Mouse (Mus musculus): ENCODE measurements around the gene Wdr54. TPM values are rescaled to one million over a fixed set of nuclear protein-coding genes. Genes with fewer than 3 reads are reported as not detected.

Gene Wdr54
- polyA plus RNA-seq (2015; fragmentation: Nextera tagmentation; extraction: Ambion mirVana): 0.35 and 0.59 TPM in 2 replicates

GRCm38 (mm10) chr6:83156259-83156684 lies at the start of gene Wdr54, which contains the start of gene 1700003E16Rik:
Gene Wdr54, minus strand, starts transcription at chr6:83156397.
Gene 1700003E16Rik, plus strand, starts transcription at chr6:83156404.
- Histone ChIP-seq H3K4me3 (replicated peaks) (peak within 1 kb of the TSS; percentile 52), H3K27ac (replicated peaks) (no peak within 1 kb of the TSS), H3K36me3 (replicated peaks) (no peaks in the 10 kb centered on the region), H3K9ac (no peak within 1 kb of the TSS), H3K9me3 (replicated peaks) (no peaks in the 10 kb centered on the region), H3K4me1 (replicated peaks) (peaks cover 8% of the 10 kb centered on the region; the same call in 1 of the 2 replicates), H3K27me3 (peaks cover 66% of the 10 kb centered on the region), H3K4me2 (peak within 1 kb of the TSS; percentile 84)
- ATAC-seq (ENCODE audit: insufficient read depth): no peak
- 2% methylated on average over 32 of the region's 32 CpGs for WGBS (ENCODE audit: insufficient replicate concordance)

- Histone ChIP-seq H3K36me3 (replicated peaks) (no peaks in the 10 kb centered on the region), H3K9ac (no peak overlapping the region)
Measured at GRCm38 (mm10) chr6:83205851-83206250, 49.7 kb upstream of the Wdr54 start.

GRCm38 (mm10) chr6:83203320-83203719 lies 47.1 kb upstream of the Wdr54 start:
- Histone ChIP-seq H3K9me3 (replicated peaks) (no peaks in the 10 kb centered on the region), H3K4me1 (replicated peaks) (no peaks in the 10 kb centered on the region), H3K36me3 (replicated peaks) (peaks cover 12% of the 10 kb centered on the region), H3K9ac (no peak overlapping the region), H3K27me3 (no peaks in the 10 kb centered on the region), H3K4me2 (no peak overlapping the region), H3K4me3 (replicated peaks) (no peak overlapping the region), H3K27ac (replicated peaks) (no peak overlapping the region)
- WGBS (ENCODE audit: insufficient replicate concordance): 66% methylated on average over 4 of the region's 4 CpGs
- no peak for ATAC-seq (ENCODE audit: insufficient read depth)

More at GRCm38 (mm10) chr6:83205851-83206250, 49.7 kb upstream of the Wdr54 start:
- Histone ChIP-seq H3K4me3 (replicated peaks) (no peak overlapping the region), H3K4me2 (no peak overlapping the region), H3K27me3 (0 out of 2 replicates have a peak, but pooled peaks cover 4% of the 10 kb centered on the region), H3K9me3 (replicated peaks) (no peaks in the 10 kb centered on the region), H3K27ac (replicated peaks) (no peak overlapping the region), H3K4me1 (replicated peaks) (no peaks in the 10 kb centered on the region)
- ATAC-seq (ENCODE audit: insufficient read depth): no peak
- 75% methylated on average over 3 of the region's 3 CpGs for WGBS (ENCODE audit: insufficient replicate concordance)

DNA sequence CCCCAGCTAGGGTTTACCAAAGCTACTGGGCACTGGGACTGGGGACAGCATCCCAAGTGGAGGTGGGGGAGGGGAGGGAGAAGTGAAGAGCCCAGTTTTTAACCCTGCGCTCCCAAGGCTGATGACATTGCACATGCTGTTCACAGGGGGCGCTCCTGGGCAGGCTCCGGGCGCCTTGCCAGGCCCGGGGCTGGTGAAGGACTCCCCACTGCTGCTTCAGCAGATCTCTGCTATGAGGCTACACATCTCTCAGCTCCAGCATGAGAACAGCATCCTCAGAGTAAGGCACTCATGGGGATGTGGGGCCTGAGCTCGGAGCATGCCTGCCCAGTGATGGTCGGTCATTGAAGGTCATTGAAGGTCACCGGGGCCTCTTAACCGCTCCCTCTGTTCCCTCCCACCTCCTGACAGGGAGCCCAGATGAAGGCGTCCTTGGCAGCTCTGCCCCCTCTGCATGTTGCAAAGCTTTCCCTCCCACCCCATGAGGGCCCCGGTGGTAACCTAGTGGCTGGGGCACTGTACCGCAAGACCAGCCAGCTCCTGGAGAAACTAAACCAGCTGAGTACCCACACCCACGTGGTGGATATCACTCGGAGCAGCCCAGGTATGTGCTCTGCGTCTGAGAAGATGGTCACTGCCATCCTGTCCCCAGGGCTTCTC lies 41.3 kb upstream of the Wdr54 start:
- H3K4me2 ChIP-seq: no peak overlapping the region
- H3K4me1 ChIP-seq (replicated peaks): no peaks in the 10 kb centered on the region
- no peak overlapping the region for H3K4me3 ChIP-seq (replicated peaks)
- peaks cover 67% of the 10 kb centered on the region for H3K36me3 ChIP-seq (replicated peaks)
- no peak overlapping the region for H3K27ac ChIP-seq (replicated peaks)
- no peak for ATAC-seq (ENCODE audit: insufficient read depth)
- no peaks in the 10 kb centered on the region for H3K27me3 ChIP-seq
- WGBS (ENCODE audit: insufficient replicate concordance): 73% methylated on average over 15 of the region's 15 CpGs
- H3K9me3 ChIP-seq (replicated peaks): no peaks in the 10 kb centered on the region
- no peak overlapping the region for H3K9ac ChIP-seq

- Histone ChIP-seq H3K9me3 (replicated peaks) (no peaks in the 10 kb centered on the region), H3K4me1 (replicated peaks) (0 out of 2 replicates have a peak, but pooled peaks cover under 1% of the 10 kb centered on the region), H3K4me3 (replicated peaks) (no peak overlapping the region), H3K27ac (replicated peaks) (no peak overlapping the region), H3K4me2 (no peak overlapping the region), H3K27me3 (no peaks in the 10 kb centered on the region), H3K36me3 (replicated peaks) (peaks cover 94% of the 10 kb centered on the region), H3K9ac (no peak overlapping the region)
- 72% methylated on average over 7 of the region's 7 CpGs for WGBS (ENCODE audit: insufficient replicate concordance)
- ATAC-seq (ENCODE audit: insufficient read depth): no peak
Measured at GRCm38 (mm10) chr6:83193571-83193970, 37.4 kb upstream of the Wdr54 start.

GRCm38 (mm10) chr6:83186946-83187345 lies 30.7 kb upstream of the Wdr54 start:
- ATAC-seq (ENCODE audit: insufficient read depth): no peak
- H3K4me2 ChIP-seq: no peak overlapping the region
- peaks cover 12% of the 10 kb centered on the region for H3K4me1 ChIP-seq (replicated peaks)
- peaks cover 61% of the 10 kb centered on the region for H3K36me3 ChIP-seq (replicated peaks)
- H3K9me3 ChIP-seq (replicated peaks): no peaks in the 10 kb centered on the region
- H3K4me3 ChIP-seq (replicated peaks): no peak overlapping the region
- no peak overlapping the region for H3K9ac ChIP-seq
- no peaks in the 10 kb centered on the region for H3K27me3 ChIP-seq
- WGBS (ENCODE audit: insufficient replicate concordance): 53% methylated on average over 2 of the region's 2 CpGs
- no peak overlapping the region for H3K27ac ChIP-seq (replicated peaks)

- Histone ChIP-seq H3K9ac (no peak overlapping the region), H3K36me3 (replicated peaks) (peaks cover 54% of the 10 kb centered on the region), H3K27me3 (no peaks in the 10 kb centered on the region), H3K9me3 (replicated peaks) (no peaks in the 10 kb centered on the region), H3K27ac (replicated peaks) (no peak overlapping the region), H3K4me3 (replicated peaks) (no peak overlapping the region), H3K4me2 (no peak overlapping the region), H3K4me1 (replicated peaks) (peaks cover 12% of the 10 kb centered on the region)
- WGBS (ENCODE audit: insufficient replicate concordance): 20% methylated on average over 25 of the region's 25 CpGs
- peak; percentile 38; the same call in 1 of the 2 replicates for ATAC-seq (ENCODE audit: insufficient read depth)
Measured at GRCm38 (mm10) chr6:83185895-83186861, 30.0 kb upstream of the Wdr54 start.

DNA sequence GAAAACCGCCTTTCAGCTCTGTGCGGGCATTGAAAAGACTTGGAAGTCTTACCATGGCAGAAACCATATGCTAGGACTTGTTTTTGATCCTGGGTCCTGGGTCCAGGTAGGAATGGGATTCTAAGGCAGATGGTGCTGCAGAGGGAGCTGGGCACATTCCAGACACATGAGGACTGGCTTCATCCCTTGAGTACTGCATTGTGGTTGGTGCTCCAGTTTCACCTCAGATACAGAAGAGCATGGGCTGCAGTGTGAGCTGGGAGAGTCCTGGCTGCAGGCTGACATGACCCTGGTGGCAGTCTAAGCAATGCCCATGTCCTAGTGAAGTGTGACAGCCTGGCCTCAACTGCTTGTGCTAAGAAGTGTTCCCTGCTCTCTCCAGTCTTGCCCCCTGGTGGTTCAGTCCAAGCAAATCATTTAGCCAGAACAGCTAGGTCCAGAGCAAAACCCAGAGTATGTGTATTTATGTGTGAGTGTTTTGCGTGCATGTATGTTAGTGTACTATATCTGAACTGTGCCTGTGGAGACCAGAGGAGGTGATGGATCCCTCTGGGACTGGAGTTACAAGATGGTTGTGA lies 28.8 kb upstream of the Wdr54 start:
- 82% methylated on average over 3 of the region's 3 CpGs for WGBS (ENCODE audit: insufficient replicate concordance)
- no peak for ATAC-seq (ENCODE audit: insufficient read depth)
- Histone ChIP-seq H3K27me3 (no peaks in the 10 kb centered on the region), H3K9ac (no peak overlapping the region), H3K36me3 (replicated peaks) (peaks cover 41% of the 10 kb centered on the region), H3K4me3 (replicated peaks) (no peak overlapping the region), H3K9me3 (replicated peaks) (no peaks in the 10 kb centered on the region), H3K4me2 (no peak overlapping the region), H3K27ac (replicated peaks) (no peak overlapping the region), H3K4me1 (replicated peaks) (peaks cover 12% of the 10 kb centered on the region)

DNA sequence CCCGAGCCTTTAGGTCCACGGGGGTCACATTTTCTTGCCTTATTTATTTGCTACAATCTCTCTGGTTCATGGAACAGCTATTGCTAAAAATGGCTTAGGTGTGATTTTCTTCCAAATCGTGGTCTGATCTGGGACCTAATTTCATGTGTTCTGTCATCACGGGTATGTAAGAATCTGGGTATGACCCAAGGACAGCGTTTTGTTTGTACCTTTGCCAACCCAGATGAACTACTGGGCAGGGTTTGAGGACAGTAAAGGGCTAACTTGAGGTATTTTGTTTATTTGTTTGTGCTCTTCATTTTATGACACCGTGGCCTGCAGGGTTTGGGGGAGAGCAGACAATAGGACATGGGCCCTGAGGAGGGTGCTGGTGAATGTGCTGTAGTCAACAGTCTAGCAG lies 24.4 kb upstream of the Wdr54 start:
- peaks cover 8% of the 10 kb centered on the region; the same call in 1 of the 2 replicates for H3K4me1 ChIP-seq (replicated peaks)
- H3K4me3 ChIP-seq (replicated peaks): no peak overlapping the region
- H3K9ac ChIP-seq: no peak overlapping the region
- peaks cover 31% of the 10 kb centered on the region for H3K36me3 ChIP-seq (replicated peaks)
- no peaks in the 10 kb centered on the region for H3K9me3 ChIP-seq (replicated peaks)
- H3K27me3 ChIP-seq: no peaks in the 10 kb centered on the region
- no peak for ATAC-seq (ENCODE audit: insufficient read depth)
- no peak overlapping the region for H3K4me2 ChIP-seq
- 65% methylated on average over 6 of the region's 6 CpGs for WGBS (ENCODE audit: insufficient replicate concordance)
- no peak overlapping the region for H3K27ac ChIP-seq (replicated peaks)

GRCm38 (mm10) chr6:83179390-83180117 lies 23.4 kb upstream of the Wdr54 start:
- H3K4me2 ChIP-seq: no peak overlapping the region
- H3K9ac ChIP-seq: no peak overlapping the region
- WGBS (ENCODE audit: insufficient replicate concordance): 50% methylated on average over 12 of the region's 12 CpGs
- 0 out of 2 replicates have a peak, but pooled peaks have one; percentile 25 for ATAC-seq (ENCODE audit: insufficient read depth)
- H3K4me1 ChIP-seq (replicated peaks): peaks cover 7% of the 10 kb centered on the region; the same call in 1 of the 2 replicates
- no peaks in the 10 kb centered on the region for H3K9me3 ChIP-seq (replicated peaks)
- H3K36me3 ChIP-seq (replicated peaks): peaks cover 24% of the 10 kb centered on the region
- no peaks in the 10 kb centered on the region for H3K27me3 ChIP-seq
- no peak overlapping the region for H3K4me3 ChIP-seq (replicated peaks)
- no peak overlapping the region for H3K27ac ChIP-seq (replicated peaks)

All from liver, embryonic 15.5 days (tissue).